Mouse (Mus musculus): ENCODE results near the gene Atp1a3. TPM values are rescaled to one million over a fixed set of nuclear protein-coding genes. Genes with fewer than 3 reads are reported as not detected.
A peak's percentile ranks its signal among the peaks of the same experiment; 100 is the strongest.

Gene Atp1a3
- total RNA-seq, 2 experiments from 2014 or later, result 2,443 to 2,563 TPM

- Histone ChIP-seq H3K4me3 (no peak overlapping the region), H3K27ac (peak overlapping the region; percentile 82)
- no peak for DNase-seq (ENCODE audit: low spot score in 2 of 2)
- no peak for TF ChIP-seq CTCF (conservative IDR thresholded peaks at IDR 0.05)
Observed at GRCm38 (mm10) chr7:24970341-24970740, 35.4 kb downstream of the Atp1a3 start.

DNA sequence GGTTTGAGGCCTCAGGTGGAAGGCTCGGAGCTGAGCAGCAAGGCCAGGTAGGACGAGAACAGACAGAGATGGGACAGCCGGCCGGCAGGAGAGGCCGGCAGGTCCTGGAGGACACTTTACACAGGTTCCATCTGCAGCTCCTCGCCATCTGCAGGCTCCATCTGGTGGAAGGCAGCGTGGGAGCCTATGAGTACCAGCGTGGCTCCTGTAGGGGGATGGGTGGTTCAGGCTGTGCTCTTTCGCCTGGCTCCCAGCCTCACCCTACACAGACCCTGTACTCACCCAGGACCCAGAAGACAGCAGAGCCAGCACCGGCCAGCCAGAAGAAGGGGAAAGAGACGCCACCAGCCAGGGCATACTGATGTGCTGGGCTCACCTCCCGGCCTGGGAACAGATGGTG is 36.0 kb downstream of the Atp1a3 start:
- TF ChIP-seq CTCF (conservative IDR thresholded peaks at IDR 0.05), result 0 out of 2 replicates have a peak, but pooled peaks have one; percentile 12
- peak overlapping the region; percentile 82 for H3K27ac ChIP-seq
- peak; percentile 57 to 79 for DNase-seq (ENCODE audit: low spot score in 2 of 2)

DNA sequence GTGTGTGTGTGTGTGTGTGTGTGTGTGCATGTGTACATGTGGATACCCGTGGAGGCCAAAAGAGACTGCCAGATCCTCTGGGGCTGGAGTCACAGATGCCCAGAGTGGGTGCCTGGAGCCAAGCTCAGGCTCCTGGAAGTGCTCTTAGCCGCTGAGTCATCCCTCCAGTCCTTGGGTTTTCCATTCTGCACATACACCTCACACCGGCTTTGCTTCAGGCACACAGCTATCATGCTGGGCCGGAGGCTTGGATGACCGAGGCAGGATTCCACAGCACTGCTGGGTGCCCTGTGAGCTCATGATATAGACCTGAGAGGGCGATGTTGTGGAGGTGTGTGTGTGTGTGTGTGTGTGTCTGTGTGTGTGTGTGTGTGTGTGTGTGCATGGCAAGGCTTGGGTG is 37.3 kb downstream of the Atp1a3 start:
- no peak for TF ChIP-seq CTCF (conservative IDR thresholded peaks at IDR 0.05)
- DNase-seq (ENCODE audit: low spot score in 2 of 2), result no peak
- Histone ChIP-seq H3K4me3 (no peak overlapping the region), H3K27ac (no peak overlapping the region)

More for the DNA sequence above, 36.0 kb downstream of the Atp1a3 start:
- H3K4me3 ChIP-seq, result peak overlapping the region; percentile 5; the same call in 1 of the 2 replicates

DNA sequence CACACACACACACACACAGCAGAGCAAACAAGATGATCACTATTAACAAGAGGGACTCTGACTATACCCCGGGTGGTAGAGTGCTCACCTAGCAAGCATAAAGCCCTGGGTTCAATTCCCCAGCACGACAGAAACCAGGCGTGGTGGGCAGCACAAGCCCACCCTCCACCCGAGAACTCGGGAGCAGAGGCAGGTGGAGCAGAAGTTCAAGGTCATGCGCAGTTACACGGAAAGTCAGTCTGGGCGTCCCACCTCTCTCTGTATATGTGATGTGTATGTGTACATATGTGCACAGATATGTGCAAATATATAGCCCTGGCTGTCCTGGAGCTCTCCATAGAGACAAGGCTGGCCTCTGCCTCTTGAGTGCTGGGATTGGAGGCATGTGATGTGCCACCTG is 37.8 kb downstream of the Atp1a3 start:
- no peak for TF ChIP-seq CTCF (conservative IDR thresholded peaks at IDR 0.05)
- no peak for DNase-seq (ENCODE audit: low spot score in 2 of 2)
- Histone ChIP-seq H3K4me3 (no peak overlapping the region), H3K27ac (no peak overlapping the region)

- peak; percentile 74 to 89 for DNase-seq (ENCODE audit: low spot score in 2 of 2)
- no peak overlapping the region for H3K4me3 ChIP-seq
- peak; percentile 79 for TF ChIP-seq CTCF (conservative IDR thresholded peaks at IDR 0.05)
- H3K27ac ChIP-seq, result no peak overlapping the region
Observed at GRCm38 (mm10) chr7:24964897-24965535, 40.7 kb downstream of the Atp1a3 start.

DNA sequence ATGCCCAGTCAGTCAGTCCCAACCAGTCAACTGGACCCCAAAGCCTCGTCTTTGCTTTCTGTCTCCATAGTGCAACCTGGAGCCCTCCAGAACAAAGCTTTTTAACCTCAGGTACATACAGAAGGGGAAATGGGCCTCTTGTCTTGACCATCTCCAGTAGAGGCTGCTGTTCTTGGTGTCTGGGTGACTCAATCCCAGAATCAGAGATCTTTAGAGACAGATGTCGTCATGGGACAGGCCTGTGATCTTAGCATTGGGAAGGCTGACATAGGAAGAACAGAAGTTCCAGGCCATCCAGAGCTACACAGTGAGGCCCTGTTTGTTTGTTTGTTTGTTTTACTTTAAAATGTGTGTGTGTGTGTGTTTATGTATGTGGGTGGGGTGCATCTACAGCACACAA is 41.5 kb downstream of the Atp1a3 start:
- no peak for DNase-seq (ENCODE audit: low spot score in 2 of 2)
- H3K27ac ChIP-seq, result no peak overlapping the region
- no peak for TF ChIP-seq CTCF (conservative IDR thresholded peaks at IDR 0.05)
- H3K4me3 ChIP-seq, result no peak overlapping the region

- Histone ChIP-seq H3K4me3 (no peak overlapping the region), H3K27ac (no peak overlapping the region)
- no peak for TF ChIP-seq CTCF (conservative IDR thresholded peaks at IDR 0.05)
- no peak for DNase-seq (ENCODE audit: low spot score in 2 of 2)
Observed at GRCm38 (mm10) chr7:24955226-24955625, 50.5 kb downstream of the Atp1a3 start.

DNA sequence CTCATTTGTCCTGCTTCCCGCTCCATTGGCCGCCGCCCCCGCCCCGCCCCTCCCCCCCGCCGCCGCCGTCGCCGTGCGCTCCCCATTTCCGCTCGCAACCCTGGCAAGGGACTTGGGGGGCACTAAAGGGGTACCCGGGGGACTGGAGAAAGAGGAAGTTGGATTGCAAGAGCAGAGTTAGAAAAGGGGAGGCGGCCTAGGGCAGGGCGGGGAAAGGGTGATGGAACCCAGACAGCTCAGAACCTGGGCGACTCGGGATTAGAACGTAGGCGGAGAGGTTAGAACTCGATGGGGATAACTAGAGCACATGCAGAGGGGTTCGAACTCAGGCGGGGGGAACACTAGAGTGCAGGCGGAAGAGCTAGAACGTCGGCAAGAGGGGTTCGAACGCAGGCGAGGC is 51.3 kb downstream of the Atp1a3 start:
- no peak for TF ChIP-seq CTCF (conservative IDR thresholded peaks at IDR 0.05)
- Histone ChIP-seq H3K27ac (no peak overlapping the region), H3K4me3 (peak overlapping the region; percentile 41)
- DNase-seq (ENCODE audit: low spot score in 2 of 2), result no peak

- TF ChIP-seq CTCF (conservative IDR thresholded peaks at IDR 0.05), result no peak
- H3K27ac ChIP-seq, result no peak overlapping the region
- H3K4me3 ChIP-seq, result peak overlapping the region; percentile 41
- DNase-seq (ENCODE audit: low spot score in 2 of 2), result no peak
Observed at GRCm38 (mm10) chr7:24953966-24954365, 51.8 kb downstream of the Atp1a3 start.

DNA sequence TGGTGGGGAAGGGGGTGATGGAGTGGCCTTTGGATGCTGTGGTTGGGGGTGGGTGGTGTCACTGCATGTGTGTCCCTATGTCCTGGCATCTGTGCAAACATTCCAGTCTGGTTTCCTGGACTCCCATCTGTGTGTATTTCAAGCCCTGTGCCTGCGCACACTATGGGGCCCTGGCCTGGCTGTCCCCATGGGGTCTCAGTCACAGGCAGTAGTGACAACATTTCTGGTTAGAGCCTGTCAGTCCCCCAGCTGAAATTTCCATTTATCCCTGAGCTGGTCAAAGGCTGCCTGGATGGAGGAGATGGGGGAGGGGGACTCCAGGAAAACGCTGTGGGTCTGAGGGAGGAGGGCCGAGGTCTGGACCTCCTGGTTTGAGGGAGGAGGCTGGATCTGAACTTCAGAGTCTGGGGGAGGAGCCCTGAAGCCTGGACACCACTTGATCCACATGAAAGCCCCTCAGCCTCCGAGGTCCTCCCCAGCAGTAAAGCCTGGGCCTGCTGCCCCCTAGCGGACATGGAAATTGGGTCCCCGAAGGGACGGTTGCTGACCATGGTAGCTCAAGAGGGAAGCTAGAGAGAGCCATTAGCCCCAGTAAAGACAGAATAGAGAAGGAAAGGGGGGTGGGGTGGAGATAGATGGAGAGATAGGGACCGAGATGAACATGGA is 55.7 kb downstream of the Atp1a3 start:
- no peak overlapping the region for H3K27ac ChIP-seq
- no peak overlapping the region for H3K4me3 ChIP-seq
- peak in 1 of 2 experiments; percentile 64 for DNase-seq (ENCODE audit: low spot score in 2 of 2)
- TF ChIP-seq CTCF (conservative IDR thresholded peaks at IDR 0.05), result peak; percentile 86

DNA sequence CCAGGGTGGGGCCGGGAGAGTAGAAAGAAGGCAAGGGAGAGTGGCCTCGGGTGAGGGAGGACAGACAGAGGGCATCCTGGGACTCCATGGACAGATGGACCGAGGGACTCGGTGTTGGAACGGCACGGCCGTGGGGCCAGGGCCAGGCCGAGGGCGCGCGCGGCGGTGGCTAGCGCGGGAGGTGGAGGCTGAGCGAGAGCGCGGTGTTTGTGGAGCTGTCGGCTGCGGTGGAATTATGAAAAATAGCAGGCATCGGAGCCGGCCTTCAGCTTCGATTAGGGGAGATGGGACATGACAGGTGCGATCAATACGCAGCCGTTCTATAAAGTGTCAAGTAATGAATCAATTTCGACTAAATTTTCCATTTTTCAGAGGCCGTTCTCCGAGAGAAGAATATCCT is 57.0 kb downstream of the Atp1a3 start:
- no peak for DNase-seq (ENCODE audit: low spot score in 2 of 2)
- Histone ChIP-seq H3K27ac (no peak overlapping the region), H3K4me3 (no peak overlapping the region)
- TF ChIP-seq CTCF (conservative IDR thresholded peaks at IDR 0.05), result no peak

DNA sequence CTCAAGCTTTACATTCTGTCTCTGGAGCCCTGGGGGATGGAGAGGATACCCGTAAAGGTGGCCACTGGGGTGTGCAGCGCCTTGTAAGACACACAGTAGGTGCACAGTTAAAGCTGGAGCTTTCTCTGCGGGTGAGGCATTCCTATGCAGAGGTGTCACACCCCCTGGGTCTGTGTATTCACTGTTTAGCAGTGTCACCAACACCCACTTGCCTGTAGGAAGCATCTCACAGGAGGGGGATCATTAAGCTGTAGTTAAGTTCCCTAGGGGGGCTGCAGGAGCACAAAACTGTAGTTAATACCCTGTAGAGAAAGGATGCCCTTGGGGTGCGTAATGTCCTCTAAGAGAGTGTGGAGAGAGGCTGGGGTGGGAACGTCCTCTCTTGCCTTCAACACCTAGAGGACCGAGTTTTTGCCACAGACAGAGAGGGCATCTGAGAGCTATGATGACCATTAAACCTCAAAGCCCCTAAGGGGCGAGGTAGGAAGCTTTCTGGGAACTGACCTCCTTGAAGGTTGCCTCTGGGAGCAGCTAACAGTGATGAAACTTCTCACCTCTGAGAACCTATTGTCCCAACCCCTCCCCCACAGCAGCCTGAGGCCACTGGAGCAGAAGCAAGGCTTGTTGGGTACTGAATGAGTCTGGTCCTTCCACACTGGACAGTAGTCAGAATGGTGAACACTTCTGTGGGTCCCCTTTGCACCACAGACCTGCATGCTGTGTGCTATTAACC is 58.3 kb downstream of the Atp1a3 start:
- no peak for DNase-seq (ENCODE audit: low spot score in 2 of 2)
- TF ChIP-seq CTCF (conservative IDR thresholded peaks at IDR 0.05), result no peak
- no peak overlapping the region for H3K27ac ChIP-seq
- no peak overlapping the region for H3K4me3 ChIP-seq

GRCm38 (mm10) chr7:24944257-24944950 is 61.4 kb downstream of the Atp1a3 start, which contains the start of gene Gm4881:
Gene Gm4881 (minus strand): TSS chr7:24944494.
- Histone ChIP-seq H3K4me3 (peak within 1 kb of the TSS; percentile 17; the same call in 1 of the 2 replicates), H3K27ac (no peak within 1 kb of the TSS)
- no peak for DNase-seq (ENCODE audit: low spot score in 2 of 2)
- no peak for TF ChIP-seq CTCF (conservative IDR thresholded peaks at IDR 0.05)
